Mouse (Mus musculus): ENCODE measurements around the gene Atp13a3. TPM values are rescaled to one million over a fixed set of nuclear protein-coding genes. Genes with fewer than 3 reads are reported as not detected.

Gene Atp13a3
- polyA plus RNA-seq, 1 experiment from 2014 or later: 21.4 TPM

GRCm38 (mm10) chr16:30435393-30435792 lies 29.6 kb upstream of the Atp13a3 start:
- H3K4me1 ChIP-seq (replicated peaks): peaks cover 4% of the 10 kb centered on the region; the same call in 1 of the 2 replicates
- H3K4me2 ChIP-seq (replicated peaks): no peak overlapping the region
- H3K4me3 ChIP-seq (replicated peaks): no peak overlapping the region
- H3K27me3 ChIP-seq (replicated peaks): no peaks in the 10 kb centered on the region
- ATAC-seq: no peak
- 36% methylated on average over 4 of the region's 4 CpGs for WGBS
- no peaks in the 10 kb centered on the region for H3K9me3 ChIP-seq
- H3K36me3 ChIP-seq: no peaks in the 10 kb centered on the region
- no peak overlapping the region for H3K27ac ChIP-seq
- no peak overlapping the region for H3K9ac ChIP-seq

DNA sequence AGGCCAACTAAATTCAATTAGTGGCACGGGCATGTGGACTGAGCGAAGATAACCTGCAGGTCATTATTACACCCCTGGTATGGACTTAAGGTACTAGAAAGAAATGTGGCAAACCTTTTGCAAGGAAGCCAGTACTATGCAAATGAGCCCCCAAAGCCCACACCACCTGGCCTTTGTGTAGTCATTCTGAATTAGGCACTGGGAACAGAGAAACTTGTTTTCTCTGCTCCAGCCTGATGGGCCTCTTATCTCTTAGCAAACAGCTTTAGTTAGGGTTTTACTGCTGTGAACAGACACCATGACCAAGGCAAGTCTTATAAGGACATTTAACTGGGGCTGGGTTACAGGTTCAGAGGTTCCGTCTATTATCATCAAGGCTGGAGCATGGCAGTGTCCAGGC lies 27.4 kb upstream of the Atp13a3 start:
- no peak overlapping the region for H3K4me3 ChIP-seq (replicated peaks)
- no peak for ATAC-seq
- no peaks in the 10 kb centered on the region for H3K9me3 ChIP-seq
- H3K9ac ChIP-seq: no peak overlapping the region
- no peaks in the 10 kb centered on the region for H3K36me3 ChIP-seq
- WGBS: 85% methylated on average over 3 of the region's 3 CpGs
- no peak overlapping the region for H3K4me2 ChIP-seq (replicated peaks)
- no peaks in the 10 kb centered on the region for H3K27me3 ChIP-seq (replicated peaks)
- peaks cover 8% of the 10 kb centered on the region; the same call in 1 of the 2 replicates for H3K4me1 ChIP-seq (replicated peaks)
- H3K27ac ChIP-seq: no peak overlapping the region

DNA sequence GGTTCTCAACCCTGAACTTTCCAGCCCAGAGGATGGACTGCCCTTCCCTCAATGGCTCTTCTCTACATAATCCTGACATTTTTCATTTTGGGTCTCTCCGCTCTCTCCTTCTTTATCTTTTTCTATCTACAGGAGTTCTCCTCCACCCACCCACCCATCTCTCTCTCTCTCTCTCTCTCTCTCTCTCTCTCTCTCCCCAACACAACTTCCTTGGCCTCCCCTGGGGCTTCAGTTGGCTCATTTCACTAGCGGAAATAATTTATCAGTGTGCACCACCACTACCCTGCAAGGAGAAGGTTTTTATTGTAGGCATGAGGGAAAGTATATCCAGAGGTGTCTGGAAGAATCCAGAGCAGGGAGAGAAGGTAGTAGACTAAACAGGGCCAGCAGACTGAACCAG lies 26.3 kb upstream of the Atp13a3 start:
- Histone ChIP-seq H3K9me3 (no peaks in the 10 kb centered on the region), H3K9ac (no peak overlapping the region), H3K27me3 (replicated peaks) (no peaks in the 10 kb centered on the region), H3K4me3 (replicated peaks) (no peak overlapping the region), H3K4me1 (replicated peaks) (peaks cover 8% of the 10 kb centered on the region; the same call in 1 of the 2 replicates), H3K4me2 (replicated peaks) (no peak overlapping the region), H3K36me3 (no peaks in the 10 kb centered on the region), H3K27ac (no peak overlapping the region)
- WGBS: 89% methylated on average over 2 of the region's 2 CpGs
- no peak for ATAC-seq

- H3K4me3 ChIP-seq (replicated peaks): no peak overlapping the region
- H3K4me1 ChIP-seq (replicated peaks): peaks cover 8% of the 10 kb centered on the region; the same call in 1 of the 2 replicates
- no peaks in the 10 kb centered on the region for H3K9me3 ChIP-seq
- H3K9ac ChIP-seq: no peak overlapping the region
- 76% methylated on average over 2 of the region's 2 CpGs for WGBS
- ATAC-seq: peak; percentile 94
- no peak overlapping the region for H3K27ac ChIP-seq
- H3K27me3 ChIP-seq (replicated peaks): no peaks in the 10 kb centered on the region
- H3K36me3 ChIP-seq: no peaks in the 10 kb centered on the region
- no peak overlapping the region for H3K4me2 ChIP-seq (replicated peaks)
These were observed 24.8 kb upstream of the Atp13a3 start for GRCm38 (mm10) chr16:30430512-30431088.

DNA sequence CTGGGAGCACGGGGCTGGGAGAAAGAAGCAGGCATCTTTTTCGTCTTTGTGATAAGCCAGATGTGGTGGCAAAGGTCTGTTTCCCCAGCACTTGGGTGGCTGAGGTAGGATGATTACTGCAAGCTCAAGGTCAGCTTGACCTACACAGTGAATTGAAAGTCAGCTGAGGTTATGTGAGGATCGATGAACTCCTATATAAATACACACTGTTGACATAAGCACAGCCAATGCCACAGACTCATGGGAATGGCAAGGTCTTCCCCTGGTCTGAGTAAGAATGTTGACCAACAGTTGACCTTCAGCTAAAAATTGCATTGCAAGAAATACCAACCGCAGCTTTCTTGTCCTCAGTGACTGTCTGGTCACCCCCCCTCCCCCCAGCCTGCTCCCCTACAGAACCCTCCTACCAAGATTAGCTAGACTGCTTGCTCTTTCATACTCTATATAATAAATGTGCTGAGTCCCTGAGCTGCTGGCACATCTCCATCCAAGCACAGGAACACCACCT lies 23.0 kb upstream of the Atp13a3 start:
- Histone ChIP-seq H3K4me2 (replicated peaks) (no peak overlapping the region), H3K36me3 (no peaks in the 10 kb centered on the region), H3K4me1 (replicated peaks) (0 out of 2 replicates have a peak, but pooled peaks cover 4% of the 10 kb centered on the region), H3K9ac (no peak overlapping the region), H3K27ac (no peak overlapping the region), H3K27me3 (replicated peaks) (no peaks in the 10 kb centered on the region), H3K4me3 (replicated peaks) (no peak overlapping the region), H3K9me3 (no peaks in the 10 kb centered on the region)
- 61% methylated on average over 4 of the region's 4 CpGs for WGBS
- ATAC-seq: no peak

DNA sequence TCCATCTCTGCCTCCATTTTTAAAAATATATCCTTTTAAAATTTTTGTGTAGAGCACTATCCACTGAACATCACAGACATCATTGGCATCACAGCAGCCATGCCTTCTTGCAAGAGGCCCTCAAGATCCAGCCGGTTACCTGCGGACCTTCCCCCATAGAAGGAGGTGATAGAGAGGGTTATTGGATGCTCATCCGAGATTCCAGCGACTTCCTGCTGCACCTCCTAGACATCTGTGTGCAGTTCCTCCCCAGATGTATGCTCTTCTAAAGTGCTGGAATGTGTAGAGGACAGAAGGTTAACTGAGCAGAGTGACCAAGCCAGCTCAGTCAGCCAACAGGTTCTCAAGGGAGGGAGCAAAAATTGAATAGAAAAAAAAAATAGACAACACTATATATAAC lies 21.7 kb upstream of the Atp13a3 start:
- Histone ChIP-seq H3K27me3 (replicated peaks) (no peaks in the 10 kb centered on the region), H3K9me3 (no peaks in the 10 kb centered on the region), H3K4me1 (replicated peaks) (0 out of 2 replicates have a peak, but pooled peaks cover 4% of the 10 kb centered on the region), H3K27ac (no peak overlapping the region), H3K4me2 (replicated peaks) (no peak overlapping the region), H3K9ac (no peak overlapping the region), H3K36me3 (no peaks in the 10 kb centered on the region), H3K4me3 (replicated peaks) (no peak overlapping the region)
- ATAC-seq: no peak
- 73% methylated on average over 4 of the region's 4 CpGs for WGBS

DNA sequence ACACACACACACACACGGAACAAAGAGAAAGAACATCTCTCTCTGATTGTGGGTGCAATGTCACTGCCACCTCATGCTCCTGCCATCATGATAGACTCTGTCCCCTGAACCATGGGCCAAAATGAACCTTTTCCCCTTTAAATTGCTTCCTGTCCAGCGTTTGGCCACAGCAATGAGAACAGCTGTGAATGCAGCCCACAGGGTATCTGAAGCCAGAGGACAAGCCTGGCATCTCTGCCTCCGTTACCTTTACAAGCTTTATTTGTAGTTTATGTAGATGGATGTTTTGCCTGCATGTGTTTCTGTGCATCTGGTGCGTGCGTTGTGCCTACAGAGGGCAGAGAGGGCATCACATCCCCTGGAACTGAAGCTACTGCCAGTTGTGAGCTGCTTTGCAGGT lies 21.2 kb upstream of the Atp13a3 start:
- WGBS: 74% methylated on average over 5 of the region's 5 CpGs
- no peak overlapping the region for H3K9ac ChIP-seq

DNA sequence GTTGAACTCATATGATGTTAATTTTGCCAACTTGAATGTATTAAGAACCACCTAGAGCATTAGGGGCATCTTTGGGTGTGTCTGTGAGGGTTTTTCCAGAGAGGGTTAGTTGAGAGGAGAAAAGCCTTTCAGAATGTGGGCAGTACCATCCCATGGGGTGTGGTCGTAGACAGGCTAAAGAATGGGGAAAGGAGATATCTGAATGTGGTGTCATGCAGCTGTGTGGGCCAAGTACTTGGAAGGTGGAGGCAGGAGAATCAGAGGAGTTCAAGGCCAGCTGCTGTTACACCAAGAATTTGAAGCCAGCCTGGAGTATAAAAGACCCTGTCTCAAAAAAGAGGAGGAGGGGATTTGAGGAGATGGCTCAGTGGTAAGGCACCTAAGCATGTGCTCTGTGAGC lies 20.2 kb upstream of the Atp13a3 start:
- no peak overlapping the region for H3K9ac ChIP-seq
- no peaks in the 10 kb centered on the region for H3K36me3 ChIP-seq
- H3K4me1 ChIP-seq (replicated peaks): 0 out of 2 replicates have a peak, but pooled peaks cover 4% of the 10 kb centered on the region
- WGBS: 63% methylated on average over 1 of the region's 1 CpGs
- no peak overlapping the region for H3K4me3 ChIP-seq (replicated peaks)
- no peak for ATAC-seq
- no peak overlapping the region for H3K27ac ChIP-seq
- no peak overlapping the region for H3K4me2 ChIP-seq (replicated peaks)
- no peaks in the 10 kb centered on the region for H3K27me3 ChIP-seq (replicated peaks)
- no peaks in the 10 kb centered on the region for H3K9me3 ChIP-seq

More for the DNA sequence above, 21.2 kb upstream of the Atp13a3 start:
- no peaks in the 10 kb centered on the region for H3K36me3 ChIP-seq
- 0 out of 2 replicates have a peak, but pooled peaks cover 4% of the 10 kb centered on the region for H3K4me1 ChIP-seq (replicated peaks)
- H3K27me3 ChIP-seq (replicated peaks): no peaks in the 10 kb centered on the region
- no peak overlapping the region for H3K4me2 ChIP-seq (replicated peaks)
- no peak overlapping the region for H3K4me3 ChIP-seq (replicated peaks)
- H3K9me3 ChIP-seq: no peaks in the 10 kb centered on the region
- H3K27ac ChIP-seq: no peak overlapping the region
- no peak for ATAC-seq

- H3K4me3 ChIP-seq (replicated peaks): no peak overlapping the region
- H3K9ac ChIP-seq: no peak overlapping the region
- 0 out of 2 replicates have a peak, but pooled peaks cover 2% of the 10 kb centered on the region for H3K4me1 ChIP-seq (replicated peaks)
- no peak overlapping the region for H3K4me2 ChIP-seq (replicated peaks)
- no peak overlapping the region for H3K27ac ChIP-seq
- no peaks in the 10 kb centered on the region for H3K9me3 ChIP-seq
- no peaks in the 10 kb centered on the region for H3K27me3 ChIP-seq (replicated peaks)
- no peaks in the 10 kb centered on the region for H3K36me3 ChIP-seq
- peak; percentile 77 for ATAC-seq
- 65% methylated on average over 5 of the region's 5 CpGs for WGBS
These were observed 18.3 kb upstream of the Atp13a3 start for GRCm38 (mm10) chr16:30424053-30424452.

DNA sequence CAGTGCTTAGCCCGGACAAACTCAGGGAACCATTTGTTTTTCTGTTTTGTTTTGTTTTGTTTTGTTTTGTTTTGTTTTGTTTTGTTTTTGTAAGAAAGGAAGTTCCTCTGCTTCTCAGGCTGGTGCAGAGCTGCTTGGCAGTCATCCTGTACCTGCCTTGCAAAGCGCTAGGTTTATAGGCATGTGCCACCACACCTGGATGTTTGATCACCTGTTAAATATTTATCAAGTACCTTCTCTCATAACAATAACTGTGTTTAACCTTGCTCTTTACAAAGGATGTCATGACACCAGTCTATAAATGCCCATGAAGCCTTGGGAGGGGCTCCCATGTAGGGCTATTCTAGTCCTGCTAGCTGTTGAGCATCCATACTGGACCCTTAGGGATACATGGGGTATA lies 10.9 kb upstream of the Atp13a3 start:
- no peaks in the 10 kb centered on the region for H3K9me3 ChIP-seq
- no peaks in the 10 kb centered on the region for H3K36me3 ChIP-seq
- no peak overlapping the region for H3K4me2 ChIP-seq (replicated peaks)
- no peak overlapping the region for H3K9ac ChIP-seq
- 0 out of 2 replicates have a peak, but pooled peaks cover 11% of the 10 kb centered on the region for H3K4me1 ChIP-seq (replicated peaks)
- peak; percentile 60 for ATAC-seq
- H3K27me3 ChIP-seq (replicated peaks): no peaks in the 10 kb centered on the region
- no peak overlapping the region for H3K4me3 ChIP-seq (replicated peaks)
- WGBS: 64% methylated on average over 2 of the region's 2 CpGs
- peak overlapping the region; percentile 18; the same call in 1 of the 2 replicates for H3K27ac ChIP-seq

DNA sequence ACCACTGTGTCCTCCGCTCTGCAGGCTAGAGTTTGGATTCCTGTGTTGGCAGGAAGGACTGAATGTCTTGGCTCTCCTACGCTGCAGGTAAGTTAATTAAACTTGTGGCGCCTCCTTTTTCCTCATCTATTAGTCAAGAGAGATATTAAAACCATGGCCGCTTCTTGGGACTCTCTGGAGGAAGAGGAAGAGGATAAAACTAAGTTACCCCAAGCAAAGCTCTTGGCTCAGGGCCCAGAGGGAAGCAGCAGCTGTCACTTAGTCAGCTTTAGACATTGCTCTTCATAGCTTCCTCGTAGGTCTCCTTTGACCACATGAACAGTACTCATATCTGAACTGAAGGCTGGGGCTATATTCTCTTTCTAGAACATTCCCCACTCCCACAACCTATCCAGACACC lies 10.5 kb upstream of the Atp13a3 start:
- Histone ChIP-seq H3K27me3 (replicated peaks) (no peaks in the 10 kb centered on the region), H3K4me1 (replicated peaks) (0 out of 2 replicates have a peak, but pooled peaks cover 11% of the 10 kb centered on the region), H3K9ac (no peak overlapping the region), H3K27ac (peak overlapping the region; percentile 18; the same call in 1 of the 2 replicates), H3K4me3 (replicated peaks) (no peak overlapping the region), H3K9me3 (no peaks in the 10 kb centered on the region), H3K36me3 (no peaks in the 10 kb centered on the region), H3K4me2 (replicated peaks) (no peak overlapping the region)
- WGBS: 63% methylated on average over 5 of the region's 5 CpGs
- ATAC-seq: peak; percentile 79

DNA sequence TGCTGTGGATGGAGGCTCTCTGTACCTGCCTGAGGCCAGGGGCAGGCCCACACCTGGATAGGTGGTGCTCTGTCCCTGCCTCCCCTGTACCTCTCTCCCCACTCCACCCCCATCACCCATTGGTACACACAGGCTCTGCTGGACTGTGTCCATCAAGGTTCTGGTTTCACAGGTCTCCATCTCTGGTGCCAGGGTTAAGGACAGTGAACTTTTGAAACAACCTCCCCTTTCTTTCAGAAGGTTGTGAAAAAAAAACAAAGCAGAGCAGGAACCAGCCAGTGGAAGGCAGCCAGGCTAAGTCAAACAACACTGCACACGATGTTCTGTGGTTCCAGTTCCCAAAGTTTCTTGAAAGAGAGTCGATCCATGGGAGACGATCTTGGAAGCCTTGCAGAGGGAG lies 6.9 kb upstream of the Atp13a3 start:
- Histone ChIP-seq H3K9ac (no peak overlapping the region), H3K27ac (no peak overlapping the region), H3K9me3 (no peaks in the 10 kb centered on the region), H3K36me3 (no peaks in the 10 kb centered on the region), H3K27me3 (replicated peaks) (no peaks in the 10 kb centered on the region), H3K4me2 (replicated peaks) (no peak overlapping the region), H3K4me3 (replicated peaks) (no peak overlapping the region), H3K4me1 (replicated peaks) (0 out of 2 replicates have a peak, but pooled peaks cover 11% of the 10 kb centered on the region)
- WGBS: 70% methylated on average over 3 of the region's 3 CpGs
- ATAC-seq: no peak

GRCm38 (mm10) chr16:30410914-30411313 lies 5.1 kb upstream of the Atp13a3 start:
- Histone ChIP-seq H3K36me3 (no peaks in the 10 kb centered on the region), H3K9ac (no peak overlapping the region), H3K4me3 (replicated peaks) (no peak overlapping the region), H3K27me3 (replicated peaks) (no peaks in the 10 kb centered on the region), H3K4me1 (replicated peaks) (no peaks in the 10 kb centered on the region), H3K9me3 (no peaks in the 10 kb centered on the region), H3K27ac (no peak overlapping the region), H3K4me2 (replicated peaks) (no peak overlapping the region)
- no peak for ATAC-seq
- WGBS: 89% methylated on average over 4 of the region's 4 CpGs
